Mouse (Mus musculus) brain, embryonic 14.5 days (tissue): Measurements from ENCODE around the gene Kirrel3.

ENCODE experiments used
- CTCF ChIP-seq: fragments of 200-500 bp; IDR thresholded peaks from 2 replicates; pipeline ENCODE4 v1.5.1; 2012; ENCODE audit warnings: inconsistent platforms, mild to moderate bottlenecking, moderate library complexity, borderline replicate concordance; ENCODE audit not compliant: insufficient read depth, insufficient read length; ENCODE audit errors: extremely low read depth
- POLR2A ChIP-seq: fragments of 200-500 bp; IDR thresholded peaks from 2 replicates; pipeline ENCODE4 v1.6.1; 2012; ENCODE audit warnings: mild to moderate bottlenecking, inconsistent platforms, borderline replicate concordance; ENCODE audit not compliant: poor library complexity, insufficient read depth, insufficient read length, severe bottlenecking; ENCODE audit errors: extremely low read depth

GRCm38 (mm10) chr9:34992201-34992600, 506.5 kb downstream of the Kirrel3 start:
- TF ChIP-seq POLR2A (no peak), CTCF (no peak)
